Mouse (Mus musculus): ENCODE measurements around the gene Gm42417.
A peak's percentile ranks its signal among the peaks of the same experiment; 100 is the strongest.
"Not testable (repeated sequence)": the region's sequence is repeated elsewhere in the genome, so short reads cannot be mapped to it uniquely, and the experiment has no call there.

Gm42417 gene

GRCm38 (mm10) chr1:36545382-36545781 lies 6.2 kb upstream of the Gm42417 start:
- no peak for DNase-seq (ENCODE audit: low read depth)

GRCm38 (mm10) chr1:36542925-36543324 lies 3.7 kb upstream of the Gm42417 start:
- DNase-seq (ENCODE audit: low read depth): no peak

GRCm38 (mm10) chr1:36541844-36542243 lies 2.6 kb upstream of the Gm42417 start:
- no peak for DNase-seq (ENCODE audit: low read depth)

- no peak for DNase-seq (ENCODE audit: low read depth)
These were observed 1.6 kb upstream of the Gm42417 start for GRCm38 (mm10) chr1:36540807-36541206.

- no peak for DNase-seq (ENCODE audit: low read depth)
These were observed 903 bp upstream of the Gm42417 start for GRCm38 (mm10) chr1:36540132-36540531.

- DNase-seq (ENCODE audit: low read depth): no peak
These were observed 502 bp downstream of the Gm42417 start for GRCm38 (mm10) chr1:36538727-36539126.

- DNase-seq (ENCODE audit: low read depth): not testable (repeated sequence)
These were observed 2.4 kb downstream of the Gm42417 start, which contains the start of gene Ankrd23 for GRCm38 (mm10) chr1:36536783-36537182. Gene Ankrd23, minus strand, starts transcription at chr1:36536883.

- DNase-seq (ENCODE audit: low read depth): no peak
These were observed 2.9 kb downstream of the Gm42417 start for GRCm38 (mm10) chr1:36536397-36536728.

GRCm38 (mm10) chr1:36535477-36536396 lies 3.5 kb downstream of the Gm42417 start:
- peak; percentile 63 for DNase-seq (ENCODE audit: low read depth)

GRCm38 (mm10) chr1:36534595-36535058 lies 4.6 kb downstream of the Gm42417 start:
- DNase-seq (ENCODE audit: low read depth): no peak

GRCm38 (mm10) chr1:36533546-36533945 lies 5.7 kb downstream of the Gm42417 start:
- no peak for DNase-seq (ENCODE audit: low read depth)

GRCm38 (mm10) chr1:36531461-36531860 lies 7.8 kb downstream of the Gm42417 start:
- no peak for DNase-seq (ENCODE audit: low read depth)

- no peak for DNase-seq (ENCODE audit: low read depth)
These were observed 8.3 kb downstream of the Gm42417 start for GRCm38 (mm10) chr1:36530962-36531361.

GRCm38 (mm10) chr1:36530485-36530884 lies 8.7 kb downstream of the Gm42417 start:
- no peak for DNase-seq (ENCODE audit: low read depth)

- DNase-seq (ENCODE audit: low read depth): no peak
These were observed 9.4 kb downstream of the Gm42417 start for GRCm38 (mm10) chr1:36529875-36530274.

- no peak for DNase-seq (ENCODE audit: low read depth)
These were observed 10.0 kb downstream of the Gm42417 start for GRCm38 (mm10) chr1:36529274-36529673.

GRCm38 (mm10) chr1:36528351-36528750 lies 10.9 kb downstream of the Gm42417 start:
- DNase-seq (ENCODE audit: low read depth): no peak

- DNase-seq (ENCODE audit: low read depth): no peak
These were observed 12.3 kb downstream of the Gm42417 start for GRCm38 (mm10) chr1:36526903-36527302.

GRCm38 (mm10) chr1:36525774-36526173 lies 13.5 kb downstream of the Gm42417 start:
- DNase-seq (ENCODE audit: low read depth): no peak

GRCm38 (mm10) chr1:36524058-36524457 lies 15.2 kb downstream of the Gm42417 start:
- DNase-seq (ENCODE audit: low read depth): no peak

GRCm38 (mm10) chr1:36523332-36524013 lies 15.8 kb downstream of the Gm42417 start:
- DNase-seq (ENCODE audit: low read depth): no peak

- no peak for DNase-seq (ENCODE audit: low read depth)
These were observed 17.0 kb downstream of the Gm42417 start for GRCm38 (mm10) chr1:36522210-36522609.

GRCm38 (mm10) chr1:36519626-36520025 lies 19.6 kb downstream of the Gm42417 start:
- no peak for DNase-seq (ENCODE audit: low read depth)

Measured in fibroblast of lung, adult 2 months (primary cell).